Mouse (Mus musculus) central nervous system, embryonic 14 days (tissue): Measurements from ENCODE around the gene Tmem161b. TPM values are rescaled to one million over a fixed set of nuclear protein-coding genes. Genes with fewer than 3 reads are reported as not detected.

Experiments
- polyA plus RNA-seq: library from polyadenylated mRNA; depleted of rRNA; stranded (reverse); fragments of >200 nt; gene quantifications from 2 replicates; pipeline ENCODE4 v1.2.3, GENCODE M21; 2012; rRNA removed

The Tmem161b gene
- polyA plus RNA-seq = 23.4 and 26.8 TPM in 2 replicates

DNA sequence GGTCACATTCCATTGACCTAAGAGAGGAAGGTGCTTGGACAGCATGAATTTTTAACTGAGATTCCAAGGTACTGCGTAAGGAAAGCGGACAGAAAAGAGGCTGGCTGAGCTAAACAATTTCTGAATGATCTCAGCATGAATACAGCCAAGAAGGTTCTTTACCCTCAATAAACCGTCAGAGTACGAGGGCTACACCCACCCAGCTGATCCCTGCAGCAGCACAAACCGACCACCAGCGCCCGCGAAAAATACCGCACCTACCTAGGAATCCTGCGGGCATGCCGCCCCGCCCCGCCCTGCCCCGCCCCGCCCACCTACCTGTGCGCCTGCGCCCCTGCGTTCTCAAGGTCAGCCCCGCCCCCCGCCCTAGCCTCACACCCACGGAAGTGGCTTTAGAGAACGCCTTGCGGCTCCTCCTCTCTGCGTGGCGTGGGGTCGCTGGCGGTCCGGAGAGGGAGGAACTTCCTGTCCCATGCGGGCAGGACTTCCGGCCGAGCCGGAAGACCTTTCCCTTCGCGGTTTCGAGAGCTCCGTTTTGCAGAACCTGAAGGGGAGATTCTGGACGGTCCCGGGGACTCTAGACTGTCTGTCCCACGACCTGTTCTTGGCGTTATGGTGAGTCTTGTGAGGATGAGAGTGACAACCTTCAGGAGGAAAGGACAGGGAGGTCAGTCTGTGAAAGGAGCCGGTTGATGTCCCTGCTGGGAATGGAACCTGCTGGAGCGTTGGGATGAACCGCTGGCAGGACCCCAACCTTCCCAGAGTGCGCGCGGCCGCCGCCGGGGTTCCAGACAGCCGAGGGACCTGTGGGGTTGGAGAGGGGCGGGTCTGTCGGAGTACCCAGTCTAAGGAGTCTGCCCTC, at the start of gene Tmem161b:
Gene Tmem161b (plus strand): TSS at position 477 of the 862 bp plus-strand sequence.

